In the genomic region with DNA sequence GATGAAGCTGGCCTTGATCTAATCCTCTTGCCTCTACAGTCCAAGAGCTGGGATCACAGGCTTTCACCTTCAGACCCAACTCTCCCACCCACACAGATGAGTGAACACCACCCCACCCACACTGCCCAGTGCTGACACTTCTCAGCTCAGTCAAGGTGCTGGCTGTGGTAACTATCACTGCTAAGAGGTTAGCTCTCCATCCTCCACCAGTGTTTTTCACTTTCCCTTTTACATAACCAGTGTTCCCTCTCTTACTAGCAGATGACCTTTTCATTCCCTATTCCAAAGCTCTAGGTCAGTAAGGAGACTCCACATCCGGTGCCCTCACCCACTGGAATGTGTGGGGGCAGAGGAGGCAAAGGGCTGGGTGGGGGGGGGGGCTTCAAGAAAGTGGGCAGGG, we compare ENCODE assay signal across 8 mouse cellular contexts. TPM values are rescaled to one million over a fixed set of nuclear protein-coding genes. Genes with fewer than 3 reads are reported as not detected.
DNase-seq lines count a peak whose midpoint lies in the region; ATAC-seq and TF ChIP-seq lines count a peak whose summit lies in the region.

No protein-coding gene starts in this region.

- no peak overlapping the region for H3K4me3 ChIP-seq in heart, embryonic 12.5 days
- H3K4me3 ChIP-seq in liver, adult 2 months (ENCODE audit: insufficient read depth, low read depth, low read length) = no peak overlapping the region
- no peak overlapping the region for H3K4me3 ChIP-seq in hindbrain, embryonic 14.5 days (replicated peaks; ENCODE audit: low read length)
- H3K4me3 ChIP-seq in stomach, embryonic 15.5 days (replicated peaks) = no peak overlapping the region

- no peak for DNase-seq in heart, adult 8-10 months (ENCODE audit: low spot score)
- DNase-seq in liver, adult 2 months (ENCODE audit: extremely low read depth, low read depth, low spot score) = peak; percentile 33
- no peak for DNase-seq in liver
- no peak for DNase-seq in hindbrain, embryonic 14.5 days (ENCODE audit: low spot score)
- no peak for DNase-seq in adrenal gland, postnatal 10 days

- H3K9me3 ChIP-seq in heart, embryonic 12.5 days (replicated peaks) = no peaks in the 10 kb centered on the region
- no peaks in the 10 kb centered on the region for H3K9me3 ChIP-seq in hindbrain, embryonic 14.5 days (ENCODE audit: control insufficient read depth, low read length)
- no peaks in the 10 kb centered on the region for H3K9me3 ChIP-seq in stomach, embryonic 15.5 days

- peak overlapping the region; percentile 37; the same call in 1 of the 2 replicates for H3K27ac ChIP-seq in heart, embryonic 12.5 days (ENCODE audit: poor library complexity, severe bottlenecking)
- peak overlapping the region; percentile 37 for H3K27ac ChIP-seq in liver, adult 2 months (replicated peaks; ENCODE audit: insufficient read depth, low read depth, low read length)
- H3K27ac ChIP-seq in hindbrain, embryonic 14.5 days = 0 out of 2 replicates have a peak overlapping the region, but pooled peaks have one; percentile 7
- H3K27ac ChIP-seq in stomach, embryonic 15.5 days = peak overlapping the region; percentile 52

- 0 out of 2 replicates have a peak overlapping the region, but pooled peaks have one; percentile 85 for H3K4me2 ChIP-seq in heart, embryonic 12.5 days
- H3K4me2 ChIP-seq in hindbrain, embryonic 14.5 days (replicated peaks) = peak overlapping the region; percentile 62; the same call in 1 of the 2 replicates
- no peak overlapping the region for H3K4me2 ChIP-seq in stomach, embryonic 15.5 days

- no peaks in the 10 kb centered on the region for H3K27me3 ChIP-seq in heart, embryonic 12.5 days (replicated peaks)
- H3K27me3 ChIP-seq in liver, adult 2 months (ENCODE audit: control insufficient read depth, insufficient read depth, low read length) = no peaks in the 10 kb centered on the region
- H3K27me3 ChIP-seq in hindbrain, embryonic 14.5 days (ENCODE audit: control insufficient read depth, insufficient read depth, low read length) = no peaks in the 10 kb centered on the region
- H3K27me3 ChIP-seq in stomach, embryonic 15.5 days (replicated peaks) = no peaks in the 10 kb centered on the region

- no peak for ATAC-seq in heart, embryonic 12.5 days (ENCODE audit: insufficient number of reproducible peaks, low FRiP score)
- ATAC-seq in hindbrain, embryonic 14.5 days (ENCODE audit: low FRiP score) = no peak
- ATAC-seq in stomach, embryonic 15.5 days (ENCODE audit: insufficient read depth, low FRiP score, low read depth) = no peak
- ATAC-seq in granulocyte monocyte progenitor cell, adult 5-6 weeks (replicated peaks; ENCODE audit: poor library complexity, severe bottlenecking) = no peak

- TF ChIP-seq POLR2A in liver, adult 2 months (IDR thresholded peaks at IDR 0.05; ENCODE audit: extremely low read depth, insufficient read depth, low read length) = no peak

- H3K79me2 ChIP-seq in liver, adult 2 months (ENCODE audit: control insufficient read depth, insufficient read depth, low read length) = 0 out of 2 replicates have a peak, but pooled peaks cover 2% of the 10 kb centered on the region

- 70% methylated on average over 1 of the region's 1 CpGs for WGBS in heart, embryonic 12.5 days
- WGBS in liver, adult 2 months = 7% methylated on average over 1 of the region's 1 CpGs
- WGBS in hindbrain, embryonic 14.5 days = 53% methylated on average over 1 of the region's 1 CpGs
- WGBS in stomach, embryonic 15.5 days = 46% methylated on average over 1 of the region's 1 CpGs

- no peak for TF ChIP-seq CTCF in liver, adult 2 months (IDR thresholded peaks at IDR 0.05; ENCODE audit: low read depth, low read length)

- H3K36me3 ChIP-seq in heart, embryonic 12.5 days = peaks cover 22% of the 10 kb centered on the region
- no peaks in the 10 kb centered on the region for H3K36me3 ChIP-seq in liver, adult 2 months (ENCODE audit: control insufficient read depth, insufficient read depth, low read length)
- peaks cover 13% of the 10 kb centered on the region; the same call in 1 of the 2 replicates for H3K36me3 ChIP-seq in hindbrain, embryonic 14.5 days (replicated peaks; ENCODE audit: control insufficient read depth, insufficient read depth)
- H3K36me3 ChIP-seq in stomach, embryonic 15.5 days = peaks cover 9% of the 10 kb centered on the region

- no peak overlapping the region; the same call in 1 of the 2 replicates for H3K9ac ChIP-seq in heart, embryonic 12.5 days
- H3K9ac ChIP-seq in liver, adult 2 months (ENCODE audit: low read depth, low read length) = no peak overlapping the region
- no peak overlapping the region for H3K9ac ChIP-seq in hindbrain, embryonic 14.5 days
- no peak overlapping the region for H3K9ac ChIP-seq in stomach, embryonic 15.5 days

- H3K4me1 ChIP-seq in heart, embryonic 12.5 days (replicated peaks) = peaks cover 43% of the 10 kb centered on the region
- H3K4me1 ChIP-seq in liver, adult 2 months (ENCODE audit: control insufficient read depth, insufficient read depth, low read length) = peaks cover 30% of the 10 kb centered on the region
- H3K4me1 ChIP-seq in hindbrain, embryonic 14.5 days (replicated peaks; ENCODE audit: control insufficient read depth, insufficient read depth, low read length) = peaks cover 33% of the 10 kb centered on the region
- peaks cover 55% of the 10 kb centered on the region for H3K4me1 ChIP-seq in stomach, embryonic 15.5 days

RNA-seq across cellular contexts. Expression of gene Rdh5, which starts 1.4 kb away (rescaled TPM):
- polyA plus RNA-seq in heart, embryonic 12.5 days (2016; fragmentation: Nextera tagmentation; extraction: Ambion mirVana) = 6.0 and 6.3 TPM in 2 replicates
- 1 to 10 TPM; 3.8 to 6.2 (median 5.2) TPM for total RNA-seq in heart, adult 8-10 months (2022)
- 30.4 and 33.8 TPM in 2 replicates for total RNA-seq in liver, adult 2 months (2014; rRNA removed)
- polyA plus RNA-seq in liver, adult 2 months (2012; rRNA removed) = 86.2 and 91.8 TPM in 2 replicates
- polyA plus RNA-seq in hindbrain, embryonic 14.5 days (2014; fragmentation: Nextera tagmentation; extraction: Ambion mirVana) = 17.6 and 20.4 TPM in 2 replicates
- polyA plus RNA-seq in stomach, embryonic 15.5 days (2015; fragmentation: Nextera tagmentation; extraction: Ambion mirVana) = 12.9 and 15.0 TPM in 2 replicates
- total RNA-seq in granulocyte monocyte progenitor cell, adult 5-6 weeks (2014; fragmentation: Nextera tagmentation) = 2.0 and 9.5 TPM in 2 replicates
- total RNA-seq in granulocyte monocyte progenitor cell, adult 5-6 weeks (2017) = 2.4 TPM in 1 of 2 replicates, not detected in the other
- 10 to 100 TPM; 16.4 to 22.8 TPM for total RNA-seq in adrenal gland, postnatal 10 days (2021)

RNA-seq across cellular contexts. Expression of gene Bloc1s1, which starts 2.6 kb away (rescaled TPM):
- polyA plus RNA-seq in heart, embryonic 12.5 days (2016; fragmentation: Nextera tagmentation; extraction: Ambion mirVana) = 161 and 165 TPM in 2 replicates
- total RNA-seq in heart, adult 8-10 months (2022) = 100 to 1,000 TPM; 150 to 260 (median 205) TPM
- 91.1 and 106 TPM in 2 replicates for total RNA-seq in liver, adult 2 months (2014; rRNA removed)
- 192 and 226 TPM in 2 replicates for polyA plus RNA-seq in liver, adult 2 months (2012; rRNA removed)
- 228 and 269 TPM in 2 replicates for polyA plus RNA-seq in hindbrain, embryonic 14.5 days (2014; fragmentation: Nextera tagmentation; extraction: Ambion mirVana)
- 190 and 208 TPM in 2 replicates for polyA plus RNA-seq in stomach, embryonic 15.5 days (2015; fragmentation: Nextera tagmentation; extraction: Ambion mirVana)
- total RNA-seq in granulocyte monocyte progenitor cell, adult 5-6 weeks (2014; fragmentation: Nextera tagmentation) = 124 and 140 TPM in 2 replicates
- 71.3 and 86.4 TPM in 2 replicates for total RNA-seq in granulocyte monocyte progenitor cell, adult 5-6 weeks (2017)
- total RNA-seq in adrenal gland, postnatal 10 days (2021) = 100 to 1,000 TPM; 216 to 240 TPM

RNA-seq across cellular contexts. Expression of gene Itga7, which starts 12.4 kb away (rescaled TPM):
- 1.4 and 1.5 TPM in 2 replicates for polyA plus RNA-seq in heart, embryonic 12.5 days (2016; fragmentation: Nextera tagmentation; extraction: Ambion mirVana)
- total RNA-seq in heart, adult 8-10 months (2022) = 100 to 1,000 TPM; 161 to 179 (median 167) TPM
- total RNA-seq in liver, adult 2 months (2014; rRNA removed) = 4.6 and 4.9 TPM in 2 replicates
- polyA plus RNA-seq in liver, adult 2 months (2012; rRNA removed) = 9.5 and 11.0 TPM in 2 replicates
- 6.2 and 7.2 TPM in 2 replicates for polyA plus RNA-seq in hindbrain, embryonic 14.5 days (2014; fragmentation: Nextera tagmentation; extraction: Ambion mirVana)
- 5.2 and 5.7 TPM in 2 replicates for polyA plus RNA-seq in stomach, embryonic 15.5 days (2015; fragmentation: Nextera tagmentation; extraction: Ambion mirVana)
- not detected in 2 replicates for total RNA-seq in granulocyte monocyte progenitor cell, adult 5-6 weeks (2014; fragmentation: Nextera tagmentation)
- not detected in 2 replicates for total RNA-seq in granulocyte monocyte progenitor cell, adult 5-6 weeks (2017)
- 10 to 100 TPM; 24.4 to 36.7 TPM for total RNA-seq in adrenal gland, postnatal 10 days (2021)

RNA-seq across cellular contexts. Expression of gene Cd63, which starts 20.5 kb away (rescaled TPM):
- polyA plus RNA-seq in heart, embryonic 12.5 days (2016; fragmentation: Nextera tagmentation; extraction: Ambion mirVana) = 341 and 358 TPM in 2 replicates
- 100 to 1,000 TPM; 121 to 171 (median 135) TPM for total RNA-seq in heart, adult 8-10 months (2022)
- total RNA-seq in liver, adult 2 months (2014; rRNA removed) = 4.1 and 5.2 TPM in 2 replicates
- polyA plus RNA-seq in liver, adult 2 months (2012; rRNA removed) = 2.9 and 4.4 TPM in 2 replicates
- polyA plus RNA-seq in hindbrain, embryonic 14.5 days (2014; fragmentation: Nextera tagmentation; extraction: Ambion mirVana) = 215 and 239 TPM in 2 replicates
- polyA plus RNA-seq in stomach, embryonic 15.5 days (2015; fragmentation: Nextera tagmentation; extraction: Ambion mirVana) = 693 and 758 TPM in 2 replicates
- 139 and 203 TPM in 2 replicates for total RNA-seq in granulocyte monocyte progenitor cell, adult 5-6 weeks (2014; fragmentation: Nextera tagmentation)
- 123 and 185 TPM in 2 replicates for total RNA-seq in granulocyte monocyte progenitor cell, adult 5-6 weeks (2017)
- 100 to 1,000 TPM; 243 to 263 TPM for total RNA-seq in adrenal gland, postnatal 10 days (2021)

RNA-seq across cellular contexts. Expression of gene Gdf11, which starts 29.7 kb away (rescaled TPM):
- polyA plus RNA-seq in heart, embryonic 12.5 days (2016; fragmentation: Nextera tagmentation; extraction: Ambion mirVana) = 4.3 and 5.0 TPM in 2 replicates
- 1 to 10 TPM; 1.3 to 3.0 (median 1.9) TPM for total RNA-seq in heart, adult 8-10 months (2022)
- total RNA-seq in liver, adult 2 months (2014; rRNA removed) = 0.09 and 0.13 TPM in 2 replicates
- polyA plus RNA-seq in liver, adult 2 months (2012; rRNA removed) = 0.04 and 0.05 TPM in 2 replicates
- polyA plus RNA-seq in hindbrain, embryonic 14.5 days (2014; fragmentation: Nextera tagmentation; extraction: Ambion mirVana) = 5.9 and 6.7 TPM in 2 replicates
- 4.4 and 4.7 TPM in 2 replicates for polyA plus RNA-seq in stomach, embryonic 15.5 days (2015; fragmentation: Nextera tagmentation; extraction: Ambion mirVana)
- 0.21 TPM in 1 of 2 replicates, not detected in the other for total RNA-seq in granulocyte monocyte progenitor cell, adult 5-6 weeks (2014; fragmentation: Nextera tagmentation)
- total RNA-seq in granulocyte monocyte progenitor cell, adult 5-6 weeks (2017) = 0.15 TPM in 1 of 2 replicates, not detected in the other
- 1 to 10 TPM; 3.0 to 4.5 TPM for total RNA-seq in adrenal gland, postnatal 10 days (2021)

Comparison
In these comparisons a context has a peak if more than half of its experiments do, and no peak if none do; other contexts are left out.
1. RNA of gene Itga7, which starts 12.4 kb away (total RNA-seq): 161 to 179 TPM in heart, adult 8-10 months; 24.4 to 36.7 TPM in adrenal gland, postnatal 10 days, 4.6 to 4.9 TPM in liver, adult 2 months and not detected in granulocyte monocyte progenitor cell, adult 5-6 weeks; every median in the first group is over 4 times any median in the second.
2. Peak in every context shown above with its lines, with median percentiles within 50 percentile points of each other: H3K27ac ChIP-seq.